ENCODE assay signal across 35 mouse cellular contexts in genomic region chr4:139640775-139641174, GRCm38 (mm10). TPM values are rescaled to one million over a fixed set of nuclear protein-coding genes. Genes with fewer than 3 reads are reported as not detected.
A peak's percentile ranks its signal among the peaks of the same experiment; 100 is the strongest.
DNase-seq lines count a peak whose midpoint lies in the region; ATAC-seq and TF ChIP-seq lines count a peak whose summit lies in the region.
"Had no signal": no experiment of that assay in that cellular context is flagged by ENCODE, and none has a peak within 500 bp of the region (broad histone marks: within the 10 kb centered on the region; RNA-seq: fewer than 3 reads in every experiment).

No protein-coding gene starts in this region.

- no peak for TF ChIP-seq CTCF in left cerebral cortex, adult 2 months (IDR thresholded peaks at IDR 0.05)

- no peak overlapping the region for H3K4me2 ChIP-seq in midbrain, embryonic 16.5 days (ENCODE audit: low read length)
- H3K4me2 ChIP-seq in midbrain, embryonic 15.5 days, result no peak overlapping the region
- H3K4me2 ChIP-seq: hindbrain, embryonic 15.5 days had no signal

- 51% methylated on average over 6 of the region's 6 CpGs for WGBS in midbrain, embryonic 16.5 days
- WGBS in midbrain, embryonic 15.5 days, result 53% methylated on average over 6 of the region's 6 CpGs

- H3K4me3 ChIP-seq in midbrain, embryonic 16.5 days (ENCODE audit: low read depth, low read length), result no peak overlapping the region
- no peak overlapping the region for H3K4me3 ChIP-seq in midbrain, embryonic 15.5 days
- no peak overlapping the region for H3K4me3 ChIP-seq in left cerebral cortex, adult 2 months
- H3K4me3 ChIP-seq: forebrain, embryonic 13.5 days; hindbrain, embryonic 15.5 days; kidney, embryonic 15.5 days; liver, embryonic 12.5 days; neural tube, embryonic 13.5 days had no signal

- intact Hi-C loops in left cerebral cortex, adult 2 months (cut with DNase I), result no loop called here
- intact Hi-C loops in left cerebral cortex, postnatal 14 days (cut with DNase I), result no loop called here

- no peaks in the 10 kb centered on the region; the same call in 1 of the 2 replicates for H3K27me3 ChIP-seq in midbrain, embryonic 16.5 days (ENCODE audit: control insufficient read depth, insufficient read depth, low read depth, low read length)
- H3K27me3 ChIP-seq in midbrain, embryonic 15.5 days (replicated peaks), result peaks cover 6% of the 10 kb centered on the region; the same call in 1 of the 2 replicates

- H3K9ac ChIP-seq in midbrain, embryonic 16.5 days (ENCODE audit: low read depth, low read length), result 0 out of 2 replicates have a peak overlapping the region, but pooled peaks have one; percentile 7
- no peak overlapping the region for H3K9ac ChIP-seq in midbrain, embryonic 15.5 days
- H3K9ac ChIP-seq: hindbrain, embryonic 15.5 days; kidney, embryonic 15.5 days; liver, embryonic 12.5 days; liver, postnatal 0 days had no signal

- no peak overlapping the region for H3K27ac ChIP-seq in midbrain, embryonic 16.5 days (ENCODE audit: low read length)
- H3K27ac ChIP-seq in midbrain, embryonic 15.5 days, result no peak overlapping the region
- H3K27ac ChIP-seq in left cerebral cortex, adult 2 months, result no peak overlapping the region
- H3K27ac ChIP-seq: forebrain, embryonic 13.5 days; hindbrain, embryonic 15.5 days; liver, embryonic 12.5 days had no signal

- peaks cover 14% of the 10 kb centered on the region for H3K4me1 ChIP-seq in midbrain, embryonic 16.5 days (ENCODE audit: control insufficient read depth, insufficient read depth, low read length)
- peaks cover 24% of the 10 kb centered on the region for H3K4me1 ChIP-seq in midbrain, embryonic 15.5 days

- H3K9me3 ChIP-seq in midbrain, embryonic 16.5 days (replicated peaks; ENCODE audit: control insufficient read depth, low read length, poor library complexity, severe bottlenecking), result no peaks in the 10 kb centered on the region
- H3K9me3 ChIP-seq in midbrain, embryonic 15.5 days, result no peaks in the 10 kb centered on the region
- H3K9me3 ChIP-seq: forebrain, embryonic 13.5 days; hindbrain, embryonic 15.5 days; kidney, embryonic 15.5 days; liver, embryonic 12.5 days; neural tube, embryonic 13.5 days had no signal

- DNase-seq in left cerebral cortex, adult 2 months (ENCODE audit: extremely low spot score in 1 of 2, low spot score in 2 of 2), result no peak
- DNase-seq in MN1 (ENCODE audit: low spot score), result no peak
- DNase-seq in left cerebral cortex, postnatal 14 days (ENCODE audit: low spot score in 2 of 2), result no peak
- DNase-seq: adrenal gland, postnatal 14 days; cerebellum, adult 2 months; cerebellum, postnatal 25 days; gastrocnemius, postnatal 25 days; heart, adult 18-20 months; heart, postnatal 36 days; kidney, adult 11 months; kidney, postnatal 25 days; liver, postnatal 0 days; lung, postnatal 36 days; thymus, postnatal 14 days had no signal

- ATAC-seq in midbrain, embryonic 16.5 days, result no peak
- no peak for ATAC-seq in midbrain, embryonic 15.5 days (replicated peaks)
- ATAC-seq in common myeloid progenitor, adult 5-6 weeks (replicated peaks; ENCODE audit: low read depth, poor library complexity, severe bottlenecking), result peak; percentile 61
- peak; percentile 51 for ATAC-seq in megakaryocyte progenitor cell, adult 5-6 weeks (replicated peaks; ENCODE audit: poor library complexity)
- ATAC-seq: forebrain, embryonic 13.5 days; inflammation-experienced regulatory T-cells, adult 6 months; liver, embryonic 12.5 days had no signal

- peaks cover 8% of the 10 kb centered on the region for H3K36me3 ChIP-seq in midbrain, embryonic 16.5 days (ENCODE audit: control insufficient read depth, insufficient read depth, low read length)
- peaks cover 10% of the 10 kb centered on the region; the same call in 1 of the 2 replicates for H3K36me3 ChIP-seq in midbrain, embryonic 15.5 days (replicated peaks)

RNA-seq across cellular contexts. Expression of gene Tas1r2, which starts 12.6 kb away (rescaled TPM):
- polyA plus RNA-seq in midbrain, embryonic 16.5 days (2015; fragmentation: Nextera tagmentation; extraction: Ambion mirVana), result not detected in 2 replicates
- not detected in 2 replicates for polyA plus RNA-seq in midbrain, embryonic 15.5 days (2015; fragmentation: Nextera tagmentation; extraction: Ambion mirVana)
- total RNA-seq in common myeloid progenitor, adult 5-6 weeks (2017), result not detected in 2 replicates
- not detected in 2 replicates for total RNA-seq in megakaryocyte progenitor cell, adult 5-6 weeks (2015)
- total RNA-seq in megakaryocyte progenitor cell, adult 5-6 weeks (2017), result not detected in 2 replicates
- not detected for total RNA-seq in left cerebral cortex, adult 2 months (2021)
- not detected for total RNA-seq in left cerebral cortex, postnatal 14 days (2021)
- total RNA-seq: adrenal gland, postnatal 14 days; gastrocnemius, adult 18-20 months; gastrocnemius, postnatal 25 days; heart, adult 18-20 months; heart, postnatal 36 days; layer of hippocampus, adult 18-20 months; layer of hippocampus, postnatal 10 days; left cerebral cortex, adult 18-20 months; left cerebral cortex, postnatal 36 days had no signal
- polyA plus RNA-seq: cerebellum, adult 2 months; embryonic facial prominence, embryonic 11.5 days; forebrain, embryonic 13.5 days; heart, embryonic 11.5 days; heart, embryonic 16.5 days; hindbrain, embryonic 15.5 days; inflammation-experienced regulatory T-cells, adult 6 months; kidney, embryonic 15.5 days; liver, embryonic 12.5 days; liver, postnatal 0 days; lung, embryonic 16.5 days; neural tube, embryonic 13.5 days; stomach, embryonic 16.5 days had no signal

RNA-seq across cellular contexts. Expression of gene Aldh4a1, which starts 18.1 kb away (rescaled TPM):
- 23.5 and 27.0 TPM in 2 replicates for polyA plus RNA-seq in midbrain, embryonic 16.5 days (2015; fragmentation: Nextera tagmentation; extraction: Ambion mirVana)
- 27.1 and 32.0 TPM in 2 replicates for polyA plus RNA-seq in midbrain, embryonic 15.5 days (2015; fragmentation: Nextera tagmentation; extraction: Ambion mirVana)
- total RNA-seq in common myeloid progenitor, adult 5-6 weeks (2017), result 9.1 and 11.2 TPM in 2 replicates
- total RNA-seq in megakaryocyte progenitor cell, adult 5-6 weeks (2015), result 11.1 and 14.7 TPM in 2 replicates
- total RNA-seq in megakaryocyte progenitor cell, adult 5-6 weeks (2017), result 20.0 and 22.3 TPM in 2 replicates
- 10 to 100 TPM; 16.9 to 17.0 TPM for total RNA-seq in left cerebral cortex, adult 2 months (2021)
- total RNA-seq in left cerebral cortex, postnatal 14 days (2021), result 10 to 100 TPM; 17.4 to 18.1 TPM

RNA-seq across cellular contexts. Expression of gene Gm21969, which starts 37.8 kb away (rescaled TPM):
- polyA plus RNA-seq in midbrain, embryonic 16.5 days (2015; fragmentation: Nextera tagmentation; extraction: Ambion mirVana), result not detected in 2 replicates
- not detected in 2 replicates for polyA plus RNA-seq in midbrain, embryonic 15.5 days (2015; fragmentation: Nextera tagmentation; extraction: Ambion mirVana)
- total RNA-seq in common myeloid progenitor, adult 5-6 weeks (2017), result not detected in 2 replicates
- total RNA-seq in megakaryocyte progenitor cell, adult 5-6 weeks (2015), result not detected in 2 replicates
- not detected in 2 replicates for total RNA-seq in megakaryocyte progenitor cell, adult 5-6 weeks (2017)
- total RNA-seq in left cerebral cortex, adult 2 months (2021), result not detected
- total RNA-seq in left cerebral cortex, postnatal 14 days (2021), result not detected
- total RNA-seq: adrenal gland, postnatal 14 days; gastrocnemius, adult 18-20 months; heart, adult 18-20 months; heart, postnatal 36 days; layer of hippocampus, adult 18-20 months; layer of hippocampus, postnatal 10 days; left cerebral cortex, postnatal 36 days had no signal
- polyA plus RNA-seq: brain, embryonic 14.5 days; embryonic facial prominence, embryonic 11.5 days; forebrain, embryonic 13.5 days; heart, embryonic 11.5 days; heart, embryonic 16.5 days; hindbrain, embryonic 15.5 days; inflammation-experienced regulatory T-cells, adult 6 months; kidney, embryonic 15.5 days; liver, embryonic 12.5 days; neural tube, embryonic 13.5 days; stomach, embryonic 16.5 days had no signal

Comparison
In these comparisons a context has a peak if more than half of its experiments do, and no peak if none do; other contexts are left out.
1. ATAC-seq: peak in common myeloid progenitor, adult 5-6 weeks (single experiment) and megakaryocyte progenitor cell, adult 5-6 weeks (single experiment); none in midbrain, embryonic 16.5 days (single experiment) and midbrain, embryonic 15.5 days (single experiment).